Mouse (Mus musculus): Measurements from ENCODE around the gene Zfp651. TPM values are rescaled to one million over a fixed set of nuclear protein-coding genes. Genes with fewer than 3 reads are reported as not detected.

The Zfp651 gene
- polyA plus RNA-seq, 1 experiment from 2014 or later = 4.4 TPM

GRCm38 (mm10) chr9:121791757-121792521 is 32.8 kb downstream of the Zfp651 start, which contains the start of gene Hhatl:
Gene Hhatl (minus strand): TSS chr9:121792507.
- ATAC-seq (replicated peaks; ENCODE audit: low FRiP score) (no peak), DNase-seq (ENCODE audit: low spot score) (no peak)
- Histone ChIP-seq H3K27ac (ENCODE audit: low read depth, low read length) (no peak within 1 kb of the TSS), H3K9me3 (ENCODE audit: control insufficient read depth, low read length) (no peaks in the 10 kb centered on the region), H3K27me3 (replicated peaks; ENCODE audit: control insufficient read depth, insufficient read depth, low read length) (no peaks in the 10 kb centered on the region; the same call in 1 of the 2 replicates), H3K4me3 (ENCODE audit: low read depth, low read length) (no peak within 1 kb of the TSS), H3K4me2 (no peak within 1 kb of the TSS), H3K4me1 (replicated peaks; ENCODE audit: control insufficient read depth, insufficient read depth, low read length) (no peaks in the 10 kb centered on the region), H3K36me3 (ENCODE audit: control insufficient read depth, insufficient read depth, low read length) (no peaks in the 10 kb centered on the region), H3K9ac (ENCODE audit: low read depth, low read length) (no peak within 1 kb of the TSS)
- 54% methylated on average over 24 of the region's 24 CpGs for WGBS

- Histone ChIP-seq H3K4me1 (replicated peaks; ENCODE audit: control insufficient read depth, insufficient read depth, low read length) (no peaks in the 10 kb centered on the region), H3K9ac (ENCODE audit: low read depth, low read length) (no peak overlapping the region), H3K4me2 (no peak overlapping the region), H3K9me3 (ENCODE audit: control insufficient read depth, low read length) (no peaks in the 10 kb centered on the region), H3K4me3 (ENCODE audit: low read depth, low read length) (no peak overlapping the region), H3K27me3 (replicated peaks; ENCODE audit: control insufficient read depth, insufficient read depth, low read length) (no peaks in the 10 kb centered on the region; the same call in 1 of the 2 replicates), H3K27ac (ENCODE audit: low read depth, low read length) (no peak overlapping the region), H3K36me3 (ENCODE audit: control insufficient read depth, insufficient read depth, low read length) (no peaks in the 10 kb centered on the region)
- DNase-seq (ENCODE audit: low spot score) = no peak
- no peak for ATAC-seq (replicated peaks; ENCODE audit: low FRiP score)
- WGBS = 45% methylated on average over 1 of the region's 1 CpGs
Measured at GRCm38 (mm10) chr9:121794972-121795539, 35.9 kb downstream of the Zfp651 start.

GRCm38 (mm10) chr9:121797722-121798121 is 38.6 kb downstream of the Zfp651 start:
- H3K36me3 ChIP-seq (ENCODE audit: control insufficient read depth, insufficient read depth, low read length) = no peaks in the 10 kb centered on the region
- ATAC-seq (replicated peaks; ENCODE audit: low FRiP score) (no peak), DNase-seq (ENCODE audit: low spot score) (no peak)
- H3K9me3 ChIP-seq (ENCODE audit: control insufficient read depth, low read length) = no peaks in the 10 kb centered on the region
- WGBS = 21% methylated on average over 12 of the region's 12 CpGs
- no peak overlapping the region for H3K27ac ChIP-seq (ENCODE audit: low read depth, low read length)
- H3K4me2 ChIP-seq = no peak overlapping the region
- H3K27me3 ChIP-seq (replicated peaks; ENCODE audit: control insufficient read depth, insufficient read depth, low read length) = no peaks in the 10 kb centered on the region; the same call in 1 of the 2 replicates
- H3K4me1 ChIP-seq (replicated peaks; ENCODE audit: control insufficient read depth, insufficient read depth, low read length) = 0 out of 2 replicates have a peak, but pooled peaks cover 1% of the 10 kb centered on the region
- H3K9ac ChIP-seq (ENCODE audit: low read depth, low read length) = no peak overlapping the region
- no peak overlapping the region for H3K4me3 ChIP-seq (ENCODE audit: low read depth, low read length)

GRCm38 (mm10) chr9:121798887-121799520 is 39.9 kb downstream of the Zfp651 start:
- H3K27me3 ChIP-seq (replicated peaks; ENCODE audit: control insufficient read depth, insufficient read depth, low read length) = no peaks in the 10 kb centered on the region; the same call in 1 of the 2 replicates
- ATAC-seq (replicated peaks; ENCODE audit: low FRiP score) = 0 out of 2 replicates have a peak, but pooled peaks have one; percentile 46
- WGBS = 51% methylated on average over 6 of the region's 6 CpGs

GRCm38 (mm10) chr9:121802747-121803146 is 43.6 kb downstream of the Zfp651 start:
- no peak overlapping the region for H3K27ac ChIP-seq (ENCODE audit: low read depth, low read length)
- H3K9me3 ChIP-seq (ENCODE audit: control insufficient read depth, low read length) = no peaks in the 10 kb centered on the region
- no peaks in the 10 kb centered on the region for H3K36me3 ChIP-seq (ENCODE audit: control insufficient read depth, insufficient read depth, low read length)
- ATAC-seq (replicated peaks; ENCODE audit: low FRiP score) = no peak
- H3K4me3 ChIP-seq (ENCODE audit: low read depth, low read length) = no peak overlapping the region
- 0 out of 2 replicates have a peak, but pooled peaks cover 2% of the 10 kb centered on the region for H3K4me1 ChIP-seq (replicated peaks; ENCODE audit: control insufficient read depth, insufficient read depth, low read length)
- no peak overlapping the region for H3K9ac ChIP-seq (ENCODE audit: low read depth, low read length)
- no peak overlapping the region for H3K4me2 ChIP-seq
- WGBS = 39% methylated on average over 7 of the region's 7 CpGs
- H3K27me3 ChIP-seq (replicated peaks; ENCODE audit: control insufficient read depth, insufficient read depth, low read length) = no peaks in the 10 kb centered on the region
- DNase-seq (ENCODE audit: low spot score) = no peak

More at GRCm38 (mm10) chr9:121798887-121799520, 39.9 kb downstream of the Zfp651 start:
- H3K36me3 ChIP-seq (ENCODE audit: control insufficient read depth, insufficient read depth, low read length) = no peaks in the 10 kb centered on the region
- H3K27ac ChIP-seq (ENCODE audit: low read depth, low read length) = no peak overlapping the region
- DNase-seq (ENCODE audit: low spot score) = no peak
- H3K9ac ChIP-seq (ENCODE audit: low read depth, low read length) = no peak overlapping the region
- H3K9me3 ChIP-seq (ENCODE audit: control insufficient read depth, low read length) = no peaks in the 10 kb centered on the region
- H3K4me1 ChIP-seq (replicated peaks; ENCODE audit: control insufficient read depth, insufficient read depth, low read length) = 0 out of 2 replicates have a peak, but pooled peaks cover 2% of the 10 kb centered on the region
- H3K4me3 ChIP-seq (ENCODE audit: low read depth, low read length) = no peak overlapping the region
- no peak overlapping the region for H3K4me2 ChIP-seq

- no peaks in the 10 kb centered on the region for H3K27me3 ChIP-seq (replicated peaks; ENCODE audit: control insufficient read depth, insufficient read depth, low read length)
- H3K9me3 ChIP-seq (ENCODE audit: control insufficient read depth, low read length) = no peaks in the 10 kb centered on the region
- 57% methylated on average over 1 of the region's 1 CpGs for WGBS
- H3K9ac ChIP-seq (ENCODE audit: low read depth, low read length) = no peak overlapping the region
- no peak overlapping the region for H3K4me3 ChIP-seq (ENCODE audit: low read depth, low read length)
- no peak for DNase-seq (ENCODE audit: low spot score)
- H3K27ac ChIP-seq (ENCODE audit: low read depth, low read length) = no peak overlapping the region
- H3K36me3 ChIP-seq (ENCODE audit: control insufficient read depth, insufficient read depth, low read length) = no peaks in the 10 kb centered on the region
- no peak for ATAC-seq (replicated peaks; ENCODE audit: low FRiP score)
- no peak overlapping the region for H3K4me2 ChIP-seq
- 0 out of 2 replicates have a peak, but pooled peaks cover 2% of the 10 kb centered on the region for H3K4me1 ChIP-seq (replicated peaks; ENCODE audit: control insufficient read depth, insufficient read depth, low read length)
Measured at GRCm38 (mm10) chr9:121807546-121807945, 48.4 kb downstream of the Zfp651 start.

- no peaks in the 10 kb centered on the region for H3K27me3 ChIP-seq (replicated peaks; ENCODE audit: control insufficient read depth, insufficient read depth, low read length)
- DNase-seq (ENCODE audit: low spot score) = no peak
- H3K9ac ChIP-seq (ENCODE audit: low read depth, low read length) = no peak overlapping the region
- no peak for ATAC-seq (replicated peaks; ENCODE audit: low FRiP score)
- no peaks in the 10 kb centered on the region for H3K4me1 ChIP-seq (replicated peaks; ENCODE audit: control insufficient read depth, insufficient read depth, low read length)
- H3K9me3 ChIP-seq (ENCODE audit: control insufficient read depth, low read length) = no peaks in the 10 kb centered on the region
- H3K4me2 ChIP-seq = no peak overlapping the region
- H3K27ac ChIP-seq (ENCODE audit: low read depth, low read length) = no peak overlapping the region
- H3K36me3 ChIP-seq (ENCODE audit: control insufficient read depth, insufficient read depth, low read length) = no peaks in the 10 kb centered on the region
- WGBS = 64% methylated on average over 7 of the region's 7 CpGs
- no peak overlapping the region for H3K4me3 ChIP-seq (ENCODE audit: low read depth, low read length)
Measured at GRCm38 (mm10) chr9:121807947-121808346, 48.8 kb downstream of the Zfp651 start.

- Histone ChIP-seq H3K9ac (ENCODE audit: low read depth, low read length) (no peak overlapping the region), H3K4me2 (no peak overlapping the region), H3K4me1 (replicated peaks; ENCODE audit: control insufficient read depth, insufficient read depth, low read length) (no peaks in the 10 kb centered on the region), H3K9me3 (ENCODE audit: control insufficient read depth, low read length) (no peaks in the 10 kb centered on the region), H3K27me3 (replicated peaks; ENCODE audit: control insufficient read depth, insufficient read depth, low read length) (no peaks in the 10 kb centered on the region), H3K27ac (ENCODE audit: low read depth, low read length) (no peak overlapping the region), H3K36me3 (ENCODE audit: control insufficient read depth, insufficient read depth, low read length) (no peaks in the 10 kb centered on the region), H3K4me3 (ENCODE audit: low read depth, low read length) (no peak overlapping the region)
- ATAC-seq (replicated peaks; ENCODE audit: low FRiP score) = no peak
- no peak for DNase-seq (ENCODE audit: low spot score)
- 78% methylated on average over 3 of the region's 3 CpGs for WGBS
Measured at GRCm38 (mm10) chr9:121808511-121808910, 49.4 kb downstream of the Zfp651 start.

Data from liver, embryonic 11.5 days (tissue).